Mouse (Mus musculus): ENCODE measurements at regions not wholly inside any gene's neighbourhood (a gene's known extent, or its start where the extent isn't known, plus 50 kb on each side); places are given as distances from the start of the nearest gene placed in this dataset.
"Not testable (repeated sequence)": the region's sequence is repeated elsewhere in the genome, so short reads cannot be mapped to it uniquely, and the experiment has no call there.

DNA sequence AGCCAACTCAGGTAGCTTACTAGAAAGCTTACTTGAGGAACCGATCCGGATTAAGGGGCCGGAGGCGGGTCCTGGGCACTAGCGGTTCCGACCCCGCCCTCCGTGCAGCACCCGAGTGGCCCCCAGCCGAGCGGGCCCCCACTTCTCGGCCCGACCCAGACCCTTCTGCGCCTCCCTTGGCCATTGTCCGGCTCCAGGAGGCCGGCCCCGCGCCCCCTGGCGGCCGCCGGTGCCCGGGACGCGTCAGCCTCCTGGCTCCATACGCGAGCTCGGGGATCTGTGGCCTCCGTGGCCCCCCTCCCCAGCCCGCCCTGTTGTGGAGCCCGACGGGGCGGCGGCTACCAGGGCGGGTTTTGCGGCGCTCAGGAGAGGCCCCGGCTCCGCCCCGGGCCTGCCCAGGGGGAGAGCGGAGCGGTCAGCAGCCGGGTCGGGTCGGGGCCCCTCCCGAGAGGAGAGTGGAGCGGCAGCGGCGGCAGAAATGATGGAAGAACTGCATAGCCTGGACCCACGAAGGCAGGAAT, 94.3 kb upstream of the Zfp986 start:
- not testable (repeated sequence) for H3K27ac ChIP-seq; H3K9me3 ChIP-seq; H3K27me3 ChIP-seq (ENCODE audit: poor library complexity, severe bottlenecking); H3K36me3 ChIP-seq (replicated peaks); H3K4me1 ChIP-seq
- peak overlapping the region; percentile 40; the same call in 1 of the 2 replicates for H3K4me3 ChIP-seq
- peak; percentile 29 for DNase-seq (ENCODE audit: extremely low spot score, low spot score)
- WGBS: under 1% methylated on average over 43 of the region's 49 CpGs

DNA sequence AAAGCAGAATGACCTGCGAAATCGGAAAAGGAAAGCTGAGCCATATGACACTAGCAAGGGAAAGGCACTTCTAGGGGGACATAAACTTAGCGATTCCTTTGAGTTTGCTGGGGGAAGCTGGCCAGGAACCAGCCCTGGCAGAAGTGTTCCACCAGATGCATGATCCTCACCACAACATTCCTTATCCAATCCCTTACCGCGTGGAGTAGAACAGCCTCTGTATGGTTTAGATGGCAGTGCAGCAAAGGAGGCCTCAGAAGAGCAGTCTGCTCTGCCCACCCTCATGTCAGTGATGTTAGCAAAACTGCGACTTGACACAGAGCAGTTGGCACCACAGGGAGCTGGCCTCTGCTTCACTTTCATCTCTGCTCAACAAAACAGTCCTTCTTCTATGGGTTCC, 93.7 kb upstream of the Zfp986 start:
- DNase-seq (ENCODE audit: extremely low spot score, low spot score): not testable (repeated sequence)

DNA sequence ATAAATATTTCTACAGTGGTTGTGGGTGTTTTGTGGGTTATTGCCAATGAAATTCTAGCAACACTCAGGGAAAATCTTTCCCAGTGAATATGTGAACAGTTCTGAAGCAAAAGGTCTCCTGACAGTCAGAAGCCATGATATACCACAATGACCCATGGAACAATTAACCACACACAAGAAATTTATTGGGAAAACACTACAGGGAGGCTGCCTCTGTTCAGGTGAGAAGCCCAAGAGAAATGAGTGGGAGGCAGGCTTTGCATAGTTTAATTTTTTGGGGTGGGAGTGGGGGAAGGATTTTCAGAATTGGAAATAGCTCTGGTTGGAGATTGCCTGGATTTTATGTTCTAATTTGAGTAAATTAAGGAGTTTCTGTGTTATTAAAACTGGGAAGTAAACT, 92.1 kb upstream of the Zfp986 start:
- not testable (repeated sequence) for H3K4me3 ChIP-seq; H3K36me3 ChIP-seq (replicated peaks); DNase-seq (ENCODE audit: extremely low spot score, low spot score); H3K27ac ChIP-seq; H3K9me3 ChIP-seq; H3K4me1 ChIP-seq; H3K27me3 ChIP-seq (ENCODE audit: poor library complexity, severe bottlenecking)

More for the DNA sequence above, 93.7 kb upstream of the Zfp986 start:
- not testable (repeated sequence) for H3K27me3 ChIP-seq (ENCODE audit: poor library complexity, severe bottlenecking); H3K36me3 ChIP-seq (replicated peaks); H3K9me3 ChIP-seq; H3K4me3 ChIP-seq; H3K27ac ChIP-seq; H3K4me1 ChIP-seq
- 52% methylated on average over 3 of the region's 6 CpGs for WGBS

DNA sequence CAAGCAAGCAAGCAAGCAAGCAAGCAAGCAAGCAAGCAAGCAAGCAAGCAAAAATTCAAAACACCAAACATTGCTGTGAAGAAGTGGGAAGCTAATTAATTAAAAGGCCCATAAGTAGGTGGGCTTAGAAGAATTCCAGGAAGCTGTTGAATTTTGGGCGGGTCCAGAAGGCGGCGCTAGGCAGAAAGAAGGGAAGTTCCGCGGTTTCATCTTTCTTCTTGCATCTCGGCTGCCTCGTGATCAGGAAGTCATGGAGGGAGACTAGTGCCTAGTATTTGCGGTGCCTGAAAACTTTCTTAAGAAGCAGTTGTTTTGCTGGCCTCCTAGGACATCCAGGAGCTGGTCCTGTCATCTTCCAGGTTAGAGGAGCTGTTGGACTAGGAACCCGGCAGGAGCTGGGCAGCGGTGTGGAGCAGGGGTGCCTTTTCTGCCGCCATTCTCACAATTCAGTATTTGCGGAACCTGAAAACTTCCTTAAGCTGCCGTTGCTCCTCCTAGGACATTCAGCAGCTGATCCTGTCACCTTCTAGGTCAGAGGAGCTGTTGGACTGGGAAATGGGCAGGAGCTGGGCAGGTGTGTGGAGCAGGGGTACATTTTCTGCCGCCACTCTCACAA, 87.2 kb upstream of the Zfp986 start:
- H3K9me3 ChIP-seq; H3K4me1 ChIP-seq; H3K4me3 ChIP-seq; H3K27me3 ChIP-seq (ENCODE audit: poor library complexity, severe bottlenecking); H3K36me3 ChIP-seq (replicated peaks); DNase-seq (ENCODE audit: extremely low spot score, low spot score); H3K27ac ChIP-seq: not testable (repeated sequence)
- no CpG with 5 or more reads among the region's 14 CpGs for WGBS

DNA sequence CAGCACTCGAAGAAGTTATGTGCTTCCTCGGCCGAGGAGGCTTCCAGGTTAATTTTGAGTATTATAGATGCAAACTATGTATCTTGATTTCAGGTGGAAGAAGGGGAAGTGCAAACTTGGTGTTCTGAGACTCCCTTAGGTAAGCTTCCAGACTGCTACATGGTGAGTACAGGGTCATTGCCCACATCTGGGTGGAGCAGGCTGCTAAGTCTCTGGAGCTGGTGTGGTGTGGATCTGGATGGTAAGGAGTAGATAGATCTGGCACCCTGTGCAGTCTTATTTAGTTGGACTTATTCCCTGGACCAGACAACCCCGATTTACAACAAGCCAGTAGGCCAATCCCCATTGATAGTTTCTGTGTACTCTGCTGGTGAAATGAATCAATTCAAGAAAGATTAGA, 53.9 kb upstream of the Zfp986 start:
- no CpG with 5 or more reads among the region's 4 CpGs for WGBS
- not testable (repeated sequence) for H3K27ac ChIP-seq; H3K4me3 ChIP-seq; DNase-seq (ENCODE audit: extremely low spot score, low spot score); H3K4me1 ChIP-seq; H3K27me3 ChIP-seq (ENCODE audit: poor library complexity, severe bottlenecking); H3K9me3 ChIP-seq; H3K36me3 ChIP-seq (replicated peaks)
